Mouse (Mus musculus) cerebellum, adult 2 months (tissue): ENCODE data around the gene Pik3r2.

Experiments
- CTCF ChIP-seq: fragments of 200-500 bp; IDR thresholded peaks from 2 replicates; pipeline ENCODE4 v1.5.1; 2011; ENCODE audit warnings: low read depth, mild to moderate bottlenecking, control low read depth, low read length, moderate library complexity, borderline replicate concordance; ENCODE audit not compliant: insufficient read depth
- POLR2A ChIP-seq: fragments of 200-500 bp; IDR thresholded peaks from 2 replicates; pipeline ENCODE4 v1.6.1; 2011; ENCODE audit warnings: low read length, control low read depth, borderline replicate concordance; ENCODE audit not compliant: insufficient read depth

DNA sequence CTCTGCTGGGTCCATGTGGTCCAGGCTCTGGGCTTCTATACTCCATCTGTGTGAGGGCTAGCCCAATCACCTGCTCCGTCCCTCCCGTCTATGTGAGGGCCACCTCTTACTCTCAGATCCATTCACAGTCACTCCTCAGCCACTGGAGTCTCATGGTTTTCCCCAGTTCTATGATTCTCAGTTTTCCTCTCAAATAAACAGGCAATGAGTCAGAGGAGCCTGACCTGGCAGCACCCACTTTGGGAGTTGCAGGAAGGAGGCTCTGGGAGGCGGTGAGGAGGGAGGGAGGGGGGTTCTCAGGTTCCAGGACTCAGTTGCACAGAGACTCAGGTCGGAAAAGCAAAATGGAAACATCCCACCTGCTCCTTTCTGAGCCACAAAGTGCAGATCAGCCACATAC, 36.4 kb upstream of the Pik3r2 start:
- TF ChIP-seq POLR2A (no peak), CTCF (no peak)
